Mouse (Mus musculus) frontal cortex, postnatal 14 days (tissue): ENCODE measurements at regions not wholly inside any gene's neighbourhood (a gene's known extent, or its start where the extent isn't known, plus 50 kb on each side); places are given as distances from the start of the nearest gene placed in this dataset.

ENCODE experiments used
- DNase-seq, 2 experiments: peaks; one replicate each; pipeline ENCODE4 v3.0.0; 2022; ENCODE audit warnings: low spot score in 2 of 2

GRCm38 (mm10) chr8:35935034-35935433 lies 169.4 kb downstream of the Gm19410 start:
- no peak for DNase-seq

- DNase-seq, result no peak
These were observed 173.6 kb downstream of the Gm19410 start for GRCm38 (mm10) chr8:35939199-35939598.

GRCm38 (mm10) chr8:35942515-35942914 lies 176.9 kb downstream of the Gm19410 start:
- no peak for DNase-seq

GRCm38 (mm10) chr8:35943686-35944085 lies 178.1 kb downstream of the Gm19410 start:
- DNase-seq, result no peak

- DNase-seq, result no peak
These were observed 178.9 kb downstream of the Gm19410 start for GRCm38 (mm10) chr8:35944461-35944860.

GRCm38 (mm10) chr8:35946539-35946940 lies 180.9 kb downstream of the Gm19410 start:
- DNase-seq, result no peak

- no peak for DNase-seq
These were observed 182.6 kb downstream of the Gm19410 start for GRCm38 (mm10) chr8:35948146-35948545.

GRCm38 (mm10) chr8:35948751-35949183 lies 183.2 kb downstream of the Gm19410 start:
- no peak for DNase-seq

GRCm38 (mm10) chr8:35955506-35955905 lies 189.9 kb downstream of the Gm19410 start:
- DNase-seq, result no peak

- DNase-seq, result no peak
These were observed 190.7 kb downstream of the Gm19410 start for GRCm38 (mm10) chr8:35956319-35956718.

GRCm38 (mm10) chr8:35959201-35959600 lies 193.6 kb downstream of the Gm19410 start:
- DNase-seq, result no peak

- no peak for DNase-seq
These were observed 195.5 kb downstream of the Gm19410 start for GRCm38 (mm10) chr8:35960867-35961614.

- no peak for DNase-seq
These were observed 196.1 kb downstream of the Gm19410 start for GRCm38 (mm10) chr8:35961615-35962220.

- DNase-seq, result no peak
These were observed 199.3 kb downstream of the Gm19410 start for GRCm38 (mm10) chr8:35964932-35965331.

- DNase-seq, result no peak
These were observed 202.8 kb downstream of the Gm19410 start for GRCm38 (mm10) chr8:35968341-35968740.

- no peak for DNase-seq
These were observed 205.5 kb downstream of the Gm19410 start for GRCm38 (mm10) chr8:35971082-35971481.

- DNase-seq, result no peak
These were observed 208.9 kb downstream of the Gm19410 start for GRCm38 (mm10) chr8:35974323-35975029.

GRCm38 (mm10) chr8:35979638-35980255 lies 214.2 kb downstream of the Gm19410 start:
- no peak for DNase-seq

- DNase-seq, result no peak
These were observed 217.5 kb downstream of the Gm19410 start for GRCm38 (mm10) chr8:35983083-35983482.

- no peak for DNase-seq
These were observed 219.6 kb downstream of the Gm19410 start for GRCm38 (mm10) chr8:35985152-35985689.

- DNase-seq, result no peak
These were observed 221.7 kb downstream of the Gm19410 start for GRCm38 (mm10) chr8:35987327-35987726.

GRCm38 (mm10) chr8:35991013-35991412 lies 225.4 kb downstream of the Gm19410 start:
- DNase-seq, result no peak
